Mouse (Mus musculus) left cerebral cortex, postnatal 25 days (tissue): ENCODE results near the gene Dnlz. TPM values are rescaled to one million over a fixed set of nuclear protein-coding genes. Genes with fewer than 3 reads are reported as not detected.

Source experiments
- DNase-seq, 2 experiments: peaks; one replicate each; pipeline ENCODE4 v3.0.0; 2022; ENCODE audit warnings: low spot score in 2 of 2, mixed read lengths in 1 of 2
- intact Hi-C: fragments of 180-260 bp; cut with DNase I; formaldehyde crosslinking; loops from one replicate; pipeline ENCODE4 v1.15.1; 2025
- total RNA-seq, 2 experiments: library from RNA; stranded (reverse); gene quantifications; 2 replicates each; pipeline ENCODE4 v1.2.3; 2021

The Dnlz gene
- total RNA-seq, 2 experiments from 2014 or later, result 28.0 to 28.4 TPM

- intact Hi-C loops, result loop anchor here (10.0 kb wide), 1 partner anchor 595 kb away; the partner anchor contains the start of gene Surf6
- no peak for DNase-seq
Measured at GRCm38 (mm10) chr2:26309739-26310138, 42.2 kb downstream of the Dnlz start.

GRCm38 (mm10) chr2:26306702-26307101, 45.2 kb downstream of the Dnlz start:
- intact Hi-C loops, result no loop called here
- DNase-seq, result no peak

- DNase-seq, result no peak
- intact Hi-C loops, result no loop called here
Measured at GRCm38 (mm10) chr2:26305555-26305954, 46.4 kb downstream of the Dnlz start.

- intact Hi-C loops, result loop anchor here (5.0 kb wide), 1 partner anchor 263 kb away; no protein-coding TSS in a partner anchor
- DNase-seq, result no peak
Measured at GRCm38 (mm10) chr2:26304711-26305110, 47.2 kb downstream of the Dnlz start.

- DNase-seq, result no peak
- intact Hi-C loops, result loop anchor here (5.0 kb wide), 1 partner anchor 265 kb away; no protein-coding TSS in a partner anchor
Measured at GRCm38 (mm10) chr2:26302005-26302503, 49.9 kb downstream of the Dnlz start.

GRCm38 (mm10) chr2:26300808-26301174, 51.1 kb downstream of the Dnlz start:
- intact Hi-C loops, result loop anchor here (2.0 to 5.0 kb wide), 2 partner anchors 52 to 267 kb away; partner anchors contain the start of gene Dnlz
- DNase-seq, result peak; percentile 87 to 93

- intact Hi-C loops, result loop anchor here (2.0 to 5.0 kb wide), 2 partner anchors 53 to 267 kb away; partner anchors contain the start of gene Dnlz
- DNase-seq, result no peak
Measured at GRCm38 (mm10) chr2:26300161-26300807, 51.6 kb downstream of the Dnlz start.

GRCm38 (mm10) chr2:26299336-26299735, 52.6 kb downstream of the Dnlz start:
- DNase-seq, result no peak
- intact Hi-C loops, result loop anchor here (5.0 kb wide), 1 partner anchor 232 kb away; no protein-coding TSS in a partner anchor

- intact Hi-C loops, result loop anchor here (5.0 kb wide), 1 partner anchor 232 kb away; no protein-coding TSS in a partner anchor
- peak in 1 of 2 experiments; percentile 21 for DNase-seq
Measured at GRCm38 (mm10) chr2:26298856-26299230, 53.1 kb downstream of the Dnlz start.

GRCm38 (mm10) chr2:26298208-26298855, 53.6 kb downstream of the Dnlz start:
- intact Hi-C loops, result loop anchor here (5.0 kb wide), 1 partner anchor 231 kb away; no protein-coding TSS in a partner anchor
- peak; percentile 73 to 89 for DNase-seq

Other genes with a start within 250 kb of the Dnlz start
- 10 to 100 TPM; 64.8 to 75.2 TPM for gene Nacc2, start 228.9 kb downstream of the Dnlz start, total RNA-seq
- under 1 TPM in 1 of 2 experiments, not detected in 1; 0.16 TPM for gene Lhx3, start 143.8 kb downstream of the Dnlz start, total RNA-seq
- gene Qsox2, start 114.6 kb downstream of the Dnlz start, total RNA-seq, result 10 to 100 TPM; 23.0 to 23.5 TPM
- gene Ccdc187, start 57.6 kb downstream of the Dnlz start, total RNA-seq, result 1 to 10 TPM in 1 of 2 experiments, under 1 TPM in 1; 0.57 to 4.3 TPM
- 10 to 100 TPM; 48.7 to 51.4 TPM for gene Gpsm1, start 36.6 kb downstream of the Dnlz start, total RNA-seq
- gene Card9, start 8.8 kb upstream of the Dnlz start, total RNA-seq, result 1 to 10 TPM; 2.6 to 3.3 TPM
- 10 to 100 TPM; 56.9 to 67.7 TPM for gene Snapc4, start 28.5 kb upstream of the Dnlz start, total RNA-seq
- 100 to 1,000 TPM; 146 to 163 TPM for gene Entr1, start 37.2 kb upstream of the Dnlz start, total RNA-seq
- gene Pmpca, start 37.2 kb upstream of the Dnlz start, total RNA-seq, result 10 to 100 TPM; 92.3 to 92.8 TPM
- 10 to 100 TPM; 19.9 to 22.4 TPM for gene Inpp5e, start 57.1 kb upstream of the Dnlz start, total RNA-seq
- 10 to 100 TPM; 43.1 to 49.2 TPM for gene Sec16a, start 93.1 kb upstream of the Dnlz start, total RNA-seq
- 10 to 100 TPM; 17.4 to 28.9 TPM for gene Notch1, start 164.6 kb upstream of the Dnlz start, total RNA-seq
- gene Egfl7, start 227.9 kb upstream of the Dnlz start, total RNA-seq, result 10 to 100 TPM; 68.0 to 81.4 TPM
- gene Gm20532, start 234.5 kb upstream of the Dnlz start, total RNA-seq, result not detected